In the genomic region with DNA sequence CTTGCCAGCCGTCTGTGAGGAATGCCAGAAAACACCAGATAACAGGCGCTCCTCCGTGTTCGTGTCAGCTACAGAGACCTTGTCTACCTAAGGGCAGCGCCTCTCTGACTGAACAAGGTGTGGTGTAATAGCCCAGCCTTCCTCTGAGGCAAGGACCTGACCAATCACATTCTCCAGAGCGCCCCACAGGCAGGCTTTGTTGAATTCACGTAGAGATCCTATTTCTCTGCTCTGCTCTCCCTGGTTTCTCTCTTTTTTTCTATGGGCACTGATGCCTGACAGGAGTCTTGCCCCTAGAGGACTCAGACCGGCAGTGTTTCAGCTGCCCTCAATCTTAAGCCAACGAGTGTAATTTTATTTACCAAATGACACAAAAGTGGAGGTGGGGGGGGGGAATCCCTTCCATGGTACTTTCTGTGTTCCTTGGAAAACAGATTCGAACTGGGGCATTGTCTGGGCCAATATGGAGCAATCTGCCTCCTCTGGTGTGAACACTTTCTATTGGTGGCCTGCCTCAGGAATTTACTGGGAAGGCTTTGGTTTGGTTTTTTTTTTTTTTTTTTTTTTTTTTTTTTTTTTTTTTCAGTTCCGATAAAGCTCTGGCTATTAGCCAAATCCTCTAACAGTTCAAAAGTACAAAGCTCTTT, we compare ENCODE assay signal across 8 mouse cellular contexts. TPM values are rescaled to one million over a fixed set of nuclear protein-coding genes. Genes with fewer than 3 reads are reported as not detected.
A peak's percentile ranks its signal among the peaks of the same experiment; 100 is the strongest.
DNase-seq lines count a peak whose midpoint lies in the region; ATAC-seq lines count a peak whose summit lies in the region.

No protein-coding gene starts in this region.

- H3K4me2 ChIP-seq in heart, embryonic 13.5 days: peak overlapping the region; percentile 55
- peak overlapping the region; percentile 23 for H3K4me2 ChIP-seq in midbrain, embryonic 14.5 days (ENCODE audit: low read length)
- H3K4me2 ChIP-seq in forebrain, embryonic 12.5 days: no peak overlapping the region

- no peak for DNase-seq in heart, postnatal 25 days (ENCODE audit: low spot score)
- peak; percentile 6 for DNase-seq in heart, postnatal 4 days
- peak; percentile 32 for DNase-seq in large intestine, adult 2 months (ENCODE audit: low read depth, low spot score)
- DNase-seq in midbrain, embryonic 14.5 days: peak; percentile 19
- DNase-seq in left cerebral cortex, adult 9 months (ENCODE audit: low spot score in 2 of 2): no peak
- DNase-seq in cerebellum, adult 18-20 months: no peak

- ATAC-seq in heart, embryonic 13.5 days (ENCODE audit: extremely low read depth, insufficient number of reproducible peaks, low FRiP score, low TSS enrichment): no peak
- ATAC-seq in midbrain, embryonic 14.5 days (ENCODE audit: low FRiP score, low TSS enrichment): no peak
- ATAC-seq in forebrain, embryonic 12.5 days (ENCODE audit: low FRiP score): no peak

- H3K27me3 ChIP-seq in heart, embryonic 13.5 days (replicated peaks): no peaks in the 10 kb centered on the region
- no peaks in the 10 kb centered on the region for H3K27me3 ChIP-seq in midbrain, embryonic 14.5 days (ENCODE audit: control insufficient read depth, insufficient read depth, low read length)
- 0 out of 2 replicates have a peak, but pooled peaks cover 2% of the 10 kb centered on the region for H3K27me3 ChIP-seq in forebrain, embryonic 12.5 days

- H3K36me3 ChIP-seq in heart, embryonic 13.5 days: no peaks in the 10 kb centered on the region
- H3K36me3 ChIP-seq in midbrain, embryonic 14.5 days (ENCODE audit: control insufficient read depth, insufficient read depth, low read length): no peaks in the 10 kb centered on the region
- no peaks in the 10 kb centered on the region for H3K36me3 ChIP-seq in forebrain, embryonic 12.5 days (replicated peaks)

- peak overlapping the region; percentile 24 for H3K4me3 ChIP-seq in heart, embryonic 13.5 days
- H3K4me3 ChIP-seq in midbrain, embryonic 14.5 days (replicated peaks; ENCODE audit: low read depth, low read length): no peak overlapping the region
- no peak overlapping the region for H3K4me3 ChIP-seq in forebrain, embryonic 12.5 days (replicated peaks)

- H3K4me1 ChIP-seq in heart, embryonic 13.5 days: peaks cover 18% of the 10 kb centered on the region
- 0 out of 2 replicates have a peak, but pooled peaks cover 4% of the 10 kb centered on the region for H3K4me1 ChIP-seq in midbrain, embryonic 14.5 days (ENCODE audit: control insufficient read depth, insufficient read depth, low read length)
- 0 out of 2 replicates have a peak, but pooled peaks cover 3% of the 10 kb centered on the region for H3K4me1 ChIP-seq in forebrain, embryonic 12.5 days

- WGBS in heart, embryonic 13.5 days: 11% methylated on average over 11 of the region's 11 CpGs
- 7% methylated on average over 11 of the region's 11 CpGs for WGBS in large intestine, adult 2 months
- WGBS in midbrain, embryonic 14.5 days: 6% methylated on average over 11 of the region's 11 CpGs
- 11% methylated on average over 11 of the region's 11 CpGs for WGBS in forebrain, embryonic 12.5 days

- intact Hi-C loops in heart, postnatal 25 days (cut with DNase I): loop anchor here (10.0 kb wide), 1 partner anchor 869 kb away; the partner anchor contains the start of gene Ostc

- no peaks in the 10 kb centered on the region for H3K9me3 ChIP-seq in heart, embryonic 13.5 days
- H3K9me3 ChIP-seq in midbrain, embryonic 14.5 days (ENCODE audit: control insufficient read depth, low read length): no peaks in the 10 kb centered on the region
- no peaks in the 10 kb centered on the region for H3K9me3 ChIP-seq in forebrain, embryonic 12.5 days

- H3K27ac ChIP-seq in heart, embryonic 13.5 days (replicated peaks): peak overlapping the region; percentile 76
- no peak overlapping the region for H3K27ac ChIP-seq in midbrain, embryonic 14.5 days (replicated peaks; ENCODE audit: low read depth, low read length)
- H3K27ac ChIP-seq in forebrain, embryonic 12.5 days: no peak overlapping the region

- peak overlapping the region; percentile 47 for H3K9ac ChIP-seq in heart, embryonic 13.5 days
- H3K9ac ChIP-seq in midbrain, embryonic 14.5 days (replicated peaks; ENCODE audit: low read length): no peak overlapping the region
- no peak overlapping the region for H3K9ac ChIP-seq in forebrain, embryonic 12.5 days

RNA-seq across cellular contexts. Expression of gene Cfi, which starts 0.5 kb away (rescaled TPM):
- 3.0 and 7.4 TPM in 2 replicates for polyA plus RNA-seq in heart, embryonic 13.5 days (2015; fragmentation: Nextera tagmentation; extraction: Ambion mirVana)
- 1 to 10 TPM in 1 of 2 experiments, under 1 TPM in 1; 0.73 to 1.1 TPM for total RNA-seq in heart, postnatal 25 days (2021)
- 1 to 10 TPM; 1.5 to 1.7 TPM for total RNA-seq in heart, postnatal 4 days (2021)
- polyA plus RNA-seq in large intestine, adult 2 months (2012; rRNA removed): 3.4 and 3.9 TPM in 2 replicates
- polyA plus RNA-seq in midbrain, embryonic 14.5 days (2014; fragmentation: Nextera tagmentation; extraction: Ambion mirVana): 0.39 and 0.92 TPM in 2 replicates
- polyA plus RNA-seq in forebrain, embryonic 12.5 days (2016; fragmentation: Nextera tagmentation; extraction: Ambion mirVana): 0.09 and 0.18 TPM in 2 replicates

RNA-seq across cellular contexts. Expression of gene Gar1, which starts 5.0 kb away (rescaled TPM):
- polyA plus RNA-seq in heart, embryonic 13.5 days (2015; fragmentation: Nextera tagmentation; extraction: Ambion mirVana): 40.7 and 41.5 TPM in 2 replicates
- total RNA-seq in heart, postnatal 25 days (2021): 10 to 100 TPM; 18.6 to 18.9 TPM
- 10 to 100 TPM; 30.3 to 33.3 TPM for total RNA-seq in heart, postnatal 4 days (2021)
- polyA plus RNA-seq in large intestine, adult 2 months (2012; rRNA removed): 25.7 and 26.0 TPM in 2 replicates
- polyA plus RNA-seq in midbrain, embryonic 14.5 days (2014; fragmentation: Nextera tagmentation; extraction: Ambion mirVana): 16.8 and 21.9 TPM in 2 replicates
- polyA plus RNA-seq in forebrain, embryonic 12.5 days (2016; fragmentation: Nextera tagmentation; extraction: Ambion mirVana): 98.7 and 102 TPM in 2 replicates

RNA-seq across cellular contexts. Expression of gene Rrh, which starts 13.8 kb away (rescaled TPM):
- polyA plus RNA-seq in heart, embryonic 13.5 days (2015; fragmentation: Nextera tagmentation; extraction: Ambion mirVana): not detected in 2 replicates
- not detected for total RNA-seq in heart, postnatal 25 days (2021)
- total RNA-seq in heart, postnatal 4 days (2021): under 1 TPM; 0.20 to 0.21 TPM
- polyA plus RNA-seq in large intestine, adult 2 months (2012; rRNA removed): not detected in 2 replicates
- 0.14 and 0.19 TPM in 2 replicates for polyA plus RNA-seq in midbrain, embryonic 14.5 days (2014; fragmentation: Nextera tagmentation; extraction: Ambion mirVana)
- polyA plus RNA-seq in forebrain, embryonic 12.5 days (2016; fragmentation: Nextera tagmentation; extraction: Ambion mirVana): 0.15 and 0.37 TPM in 2 replicates

RNA-seq across cellular contexts. Expression of gene Lrit3, which starts 32.3 kb away (rescaled TPM):
- not detected in 2 replicates for polyA plus RNA-seq in heart, embryonic 13.5 days (2015; fragmentation: Nextera tagmentation; extraction: Ambion mirVana)
- not detected for total RNA-seq in heart, postnatal 25 days (2021)
- not detected for total RNA-seq in heart, postnatal 4 days (2021)
- 0.02 TPM in 1 of 2 replicates, not detected in the other for polyA plus RNA-seq in large intestine, adult 2 months (2012; rRNA removed)
- polyA plus RNA-seq in midbrain, embryonic 14.5 days (2014; fragmentation: Nextera tagmentation; extraction: Ambion mirVana): not detected in 2 replicates
- polyA plus RNA-seq in forebrain, embryonic 12.5 days (2016; fragmentation: Nextera tagmentation; extraction: Ambion mirVana): not detected in 2 replicates

RNA-seq across cellular contexts. Expression of gene Pla2g12a, which starts 42.2 kb away (rescaled TPM):
- polyA plus RNA-seq in heart, embryonic 13.5 days (2015; fragmentation: Nextera tagmentation; extraction: Ambion mirVana): 54.6 and 61.4 TPM in 2 replicates
- 10 to 100 TPM; 41.5 to 50.2 TPM for total RNA-seq in heart, postnatal 25 days (2021)
- 10 to 100 TPM; 22.6 to 26.5 TPM for total RNA-seq in heart, postnatal 4 days (2021)
- polyA plus RNA-seq in large intestine, adult 2 months (2012; rRNA removed): 17.2 and 20.1 TPM in 2 replicates
- polyA plus RNA-seq in midbrain, embryonic 14.5 days (2014; fragmentation: Nextera tagmentation; extraction: Ambion mirVana): 36.7 and 43.5 TPM in 2 replicates
- 31.8 and 33.0 TPM in 2 replicates for polyA plus RNA-seq in forebrain, embryonic 12.5 days (2016; fragmentation: Nextera tagmentation; extraction: Ambion mirVana)

Comparison
In these comparisons a context has a peak if more than half of its experiments do, and no peak if none do; other contexts are left out.
1. DNase-seq: peak in heart, postnatal 4 days (single experiment), large intestine, adult 2 months (single experiment) and midbrain, embryonic 14.5 days (single experiment); none in heart, postnatal 25 days (single experiment), left cerebral cortex, adult 9 months (0 of 2) and cerebellum, adult 18-20 months (0 of 2).